In genomic region chr2:6293825-6294444, GRCm38 (mm10) we compare ENCODE assay signal across 19 mouse cellular contexts. TPM values are rescaled to one million over a fixed set of nuclear protein-coding genes. Genes with fewer than 3 reads are reported as not detected.
DNase-seq lines count a peak whose midpoint lies in the region; ATAC-seq and TF ChIP-seq lines count a peak whose summit lies in the region.
"Had no signal": no experiment of that assay in that cellular context is flagged by ENCODE, and none has a peak within 500 bp of the region (broad histone marks: within the 10 kb centered on the region; RNA-seq: fewer than 3 reads in every experiment).

No protein-coding gene starts in this region.

- H3K36me3 ChIP-seq in intestine, embryonic 15.5 days = no peaks in the 10 kb centered on the region
- H3K36me3 ChIP-seq in intestine, embryonic 16.5 days (ENCODE audit: control insufficient read depth, insufficient read depth, low read length) = no peaks in the 10 kb centered on the region
- H3K36me3 ChIP-seq in thymus, adult 2 months (ENCODE audit: control insufficient read depth, insufficient read depth, low read length) = no peaks in the 10 kb centered on the region
- H3K36me3 ChIP-seq: embryonic facial prominence, embryonic 12.5 days; midbrain, embryonic 10.5 days; neural tube, embryonic 12.5 days had no signal

- H3K9me3 ChIP-seq in intestine, embryonic 15.5 days = no peaks in the 10 kb centered on the region
- no peaks in the 10 kb centered on the region for H3K9me3 ChIP-seq in intestine, embryonic 16.5 days (ENCODE audit: control insufficient read depth, low read length)
- H3K9me3 ChIP-seq: embryonic facial prominence, embryonic 12.5 days; midbrain, embryonic 10.5 days; neural tube, embryonic 12.5 days had no signal

- no peaks in the 10 kb centered on the region for H3K27me3 ChIP-seq in intestine, embryonic 15.5 days (replicated peaks)
- H3K27me3 ChIP-seq in intestine, embryonic 16.5 days (replicated peaks; ENCODE audit: control insufficient read depth, insufficient read depth, low read length) = no peaks in the 10 kb centered on the region
- no peaks in the 10 kb centered on the region for H3K27me3 ChIP-seq in thymus, adult 2 months (ENCODE audit: control insufficient read depth, insufficient read depth, low read length)
- H3K27me3 ChIP-seq: embryonic facial prominence, embryonic 12.5 days; neural tube, embryonic 12.5 days had no signal

- no peak overlapping the region for H3K4me2 ChIP-seq in intestine, embryonic 15.5 days (replicated peaks)
- no peak overlapping the region for H3K4me2 ChIP-seq in intestine, embryonic 16.5 days (ENCODE audit: low read depth, low read length)
- H3K4me2 ChIP-seq: embryonic facial prominence, embryonic 12.5 days; hindbrain, embryonic 14.5 days; neural tube, embryonic 12.5 days had no signal

- no peak for TF ChIP-seq POLR2A in thymus, adult 2 months (IDR thresholded peaks at IDR 0.05; ENCODE audit: control insufficient read depth, extremely low read depth, insufficient read depth, low read length, poor library complexity)

- H3K27ac ChIP-seq in intestine, embryonic 15.5 days = no peak overlapping the region
- H3K27ac ChIP-seq in intestine, embryonic 16.5 days (ENCODE audit: low read length) = no peak overlapping the region
- no peak overlapping the region for H3K27ac ChIP-seq in thymus, adult 2 months (ENCODE audit: control insufficient read depth, insufficient read depth, low read length)
- H3K27ac ChIP-seq: embryonic facial prominence, embryonic 12.5 days; gastrocnemius, adult 2 months; heart, adult 2 months; hindbrain, embryonic 14.5 days; midbrain, embryonic 10.5 days; neural tube, embryonic 12.5 days had no signal

- peak; percentile 71 for DNase-seq in 3T3-L1 (ENCODE audit: low read depth, low spot score)
- DNase-seq in R1 (ENCODE audit: low read depth, low spot score) = peak; percentile 8
- DNase-seq in cerebellum, postnatal 14 days = peak; percentile 26 to 50
- no peak for DNase-seq in adrenal gland, adult 2 months
- DNase-seq in thymus, adult 2 months = no peak
- DNase-seq in thymus, postnatal 14 days = no peak
- DNase-seq: gastrocnemius, adult 2 months; heart, adult 2 months; heart, postnatal 14 days; kidney, postnatal 14 days; thymus, adult 18-20 months had no signal

- no peak overlapping the region for H3K9ac ChIP-seq in intestine, embryonic 15.5 days
- no peak overlapping the region for H3K9ac ChIP-seq in intestine, embryonic 16.5 days (ENCODE audit: low read depth, low read length)
- H3K9ac ChIP-seq: embryonic facial prominence, embryonic 12.5 days; hindbrain, embryonic 14.5 days; neural tube, embryonic 12.5 days had no signal

- peak; percentile 62; the same call in 1 of the 2 replicates for ATAC-seq in intestine, embryonic 15.5 days
- no peak for ATAC-seq in intestine, embryonic 16.5 days
- ATAC-seq: forebrain, embryonic 16.5 days; intestine, postnatal 0 days had no signal

- WGBS in intestine, embryonic 15.5 days = 66% methylated on average over 11 of the region's 11 CpGs
- WGBS in intestine, embryonic 16.5 days = 58% methylated on average over 11 of the region's 11 CpGs
- WGBS in thymus, adult 2 months = 90% methylated on average over 11 of the region's 11 CpGs

- no peak for TF ChIP-seq CTCF in thymus, adult 2 months (IDR thresholded peaks at IDR 0.05; ENCODE audit: borderline replicate concordance, control insufficient read depth, extremely low read depth, insufficient read depth, low read length, poor library complexity)

- no peak overlapping the region for H3K4me3 ChIP-seq in intestine, embryonic 15.5 days (replicated peaks)
- H3K4me3 ChIP-seq in intestine, embryonic 16.5 days (ENCODE audit: low read length) = no peak overlapping the region
- no peak overlapping the region for H3K4me3 ChIP-seq in thymus, adult 2 months (ENCODE audit: control insufficient read depth, insufficient read depth, low read length)
- H3K4me3 ChIP-seq: embryonic facial prominence, embryonic 12.5 days; gastrocnemius, adult 2 months; heart, adult 2 months; midbrain, embryonic 10.5 days; neural tube, embryonic 12.5 days had no signal

- peaks cover 3% of the 10 kb centered on the region; the same call in 1 of the 2 replicates for H3K4me1 ChIP-seq in intestine, embryonic 15.5 days (replicated peaks)
- no peaks in the 10 kb centered on the region for H3K4me1 ChIP-seq in intestine, embryonic 16.5 days (ENCODE audit: control insufficient read depth, insufficient read depth, low read length)
- H3K4me1 ChIP-seq in thymus, adult 2 months (replicated peaks; ENCODE audit: control insufficient read depth, insufficient read depth, low read length) = peaks cover 2% of the 10 kb centered on the region
- H3K4me1 ChIP-seq: embryonic facial prominence, embryonic 12.5 days; midbrain, embryonic 10.5 days; neural tube, embryonic 12.5 days had no signal

RNA-seq across cellular contexts. Expression of gene Usp6nl, which starts 28.5 kb away (rescaled TPM):
- polyA plus RNA-seq in intestine, embryonic 15.5 days (2015; fragmentation: Nextera tagmentation; extraction: Ambion mirVana) = 9.4 and 11.8 TPM in 2 replicates
- polyA plus RNA-seq in intestine, embryonic 16.5 days (2015; fragmentation: Nextera tagmentation; extraction: Ambion mirVana) = 7.8 and 8.4 TPM in 2 replicates
- 10 to 100 TPM; 35.9 to 42.0 TPM for total RNA-seq in adrenal gland, adult 2 months (2021)
- 3.3 and 5.9 TPM in 2 replicates for polyA plus RNA-seq in adrenal gland, adult 2 months (2012; rRNA removed)
- 7.2 and 8.5 TPM in 2 replicates for polyA plus RNA-seq in thymus, adult 2 months (2012; rRNA removed)

Comparison
In these comparisons a context has a peak if more than half of its experiments do, and no peak if none do; other contexts are left out.
1. DNase-seq: peak in 3T3-L1 (single experiment), R1 (single experiment) and cerebellum, postnatal 14 days (2 of 2); none in adrenal gland, adult 2 months (single experiment), thymus, adult 2 months (single experiment) and thymus, postnatal 14 days (single experiment).